Mouse (Mus musculus) stomach, embryonic 15.5 days (tissue): Measurements from ENCODE around the gene Gsk3a. TPM values are rescaled to one million over a fixed set of nuclear protein-coding genes. Genes with fewer than 3 reads are reported as not detected.

ENCODE experiments used
- microRNA-seq: library from miRNA; unstranded; fragments of <30 nt; microRNA quantifications from one replicate; pipeline ENCODE4, GENCODE M21; 2016
- polyA plus RNA-seq: library from polyadenylated mRNA; unstranded; fragments of >200 nt; fragmentation: Nextera tagmentation; extraction: Ambion mirVana; gene quantifications from 2 replicates; pipeline ENCODE4 v1.2.1, GENCODE M21; 2015

The Gsk3a gene
- polyA plus RNA-seq, 1 experiment from 2014 or later = 10.5 TPM

Small RNAs within 50 kb of the gene (microRNA-seq; reads per million reads assigned to microRNA genes)
- gene Mir7048 = not detected

Other genes with a start within 250 kb of the Gsk3a start
- 3.6 and 4.3 TPM in 2 replicates for gene Atp1a3, start 231.9 kb downstream of the Gsk3a start, polyA plus RNA-seq
- 5.4 and 6.3 TPM in 2 replicates for gene Grik5, start 165.5 kb downstream of the Gsk3a start, polyA plus RNA-seq
- gene Zfp574, start 165.3 kb downstream of the Gsk3a start, polyA plus RNA-seq = 26.7 and 27.3 TPM in 2 replicates
- gene Pou2f2, start 58.1 kb downstream of the Gsk3a start, polyA plus RNA-seq = 1.4 and 1.6 TPM in 2 replicates
- 15.1 and 15.2 TPM in 2 replicates for gene Dedd2, start 17.2 kb downstream of the Gsk3a start, polyA plus RNA-seq
- 2.8 and 3.1 TPM in 2 replicates for gene Zfp526, start 16.4 kb downstream of the Gsk3a start, polyA plus RNA-seq
- 13.0 and 17.6 TPM in 2 replicates for gene Erf, start 12.9 kb upstream of the Gsk3a start, polyA plus RNA-seq
- 33.8 and 36.4 TPM in 2 replicates for gene Cic, start 29.9 kb upstream of the Gsk3a start, polyA plus RNA-seq
- gene Pafah1b3, start 60.1 kb upstream of the Gsk3a start, polyA plus RNA-seq = 201 and 215 TPM in 2 replicates
- gene Prr19, start 63.6 kb upstream of the Gsk3a start, polyA plus RNA-seq = 0.41 and 0.49 TPM in 2 replicates
- gene Tmem145, start 68.3 kb upstream of the Gsk3a start, polyA plus RNA-seq = 1.4 and 1.6 TPM in 2 replicates
- 10.3 and 10.9 TPM in 2 replicates for gene Megf8, start 79.3 kb upstream of the Gsk3a start, polyA plus RNA-seq
- 107 and 419 TPM in 2 replicates for gene Cnfn, start 131.9 kb upstream of the Gsk3a start, polyA plus RNA-seq
- gene Lipe, start 160.9 kb upstream of the Gsk3a start, polyA plus RNA-seq = 8.3 and 8.4 TPM in 2 replicates
- 0.36 and 0.42 TPM in 2 replicates for gene Cxcl17, start 175.0 kb upstream of the Gsk3a start, polyA plus RNA-seq
- 32.4 and 54.7 TPM in 2 replicates for gene Ceacam1, start 239.8 kb upstream of the Gsk3a start, polyA plus RNA-seq